Mouse (Mus musculus): ENCODE results near the gene Iqcf6. TPM values are rescaled to one million over a fixed set of nuclear protein-coding genes. Genes with fewer than 3 reads are reported as not detected.
"Not testable (repeated sequence)": the region's sequence is repeated elsewhere in the genome, so short reads cannot be mapped to it uniquely, and the experiment has no call there.

The Iqcf6 gene
- total and polyA plus RNA-seq, 3 experiments = not detected

DNA sequence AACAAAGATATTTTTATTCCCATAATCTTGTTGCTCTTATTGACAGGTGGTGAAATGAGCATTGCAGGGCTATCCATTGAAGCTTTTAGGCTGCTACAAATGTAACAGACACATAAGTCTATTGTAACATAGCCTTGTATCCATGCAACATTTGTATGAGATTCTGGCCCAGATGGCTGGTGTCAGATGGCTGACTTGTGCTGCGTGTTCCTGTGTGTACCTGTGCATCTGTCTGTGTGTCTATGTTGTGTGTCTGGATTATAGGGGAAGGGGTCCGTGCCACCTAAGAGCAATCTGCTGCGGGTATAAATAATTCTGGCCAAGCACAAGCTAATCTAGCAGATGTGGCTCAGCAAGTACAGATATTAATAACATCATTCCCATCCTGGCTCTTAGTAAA lies 8.9 kb upstream of the Iqcf6 start:
- DNase-seq (ENCODE audit: low read depth, low spot score) = no peak
- TF ChIP-seq NELFE (IDR thresholded peaks at IDR 0.05; ENCODE audit: low read depth, low read length) (no peak), TBP (IDR thresholded peaks at IDR 0.05; ENCODE audit: low read depth, low read length) (no peak), POLR2A (IDR thresholded peaks at IDR 0.05; ENCODE audit: control insufficient read depth in 1 of 2, insufficient read depth in 1 of 2, low read depth in 1 of 2, low read length in 2 of 2, poor library complexity in 1 of 2) (no peak), GATA1 (IDR thresholded peaks at IDR 0.05; ENCODE audit: low read depth, low read length) (no peak), ZMIZ1 (IDR thresholded peaks at IDR 0.05; ENCODE audit: low read depth, low read length) (no peak), MYB (IDR thresholded peaks at IDR 0.05; ENCODE audit: low read depth, low read length) (no peak), ZC3H11A (IDR thresholded peaks at IDR 0.05; ENCODE audit: low read depth, low read length) (no peak), POLR2AphosphoS2 (IDR thresholded peaks at IDR 0.05; ENCODE audit: low read length) (no peak), POLR2AphosphoS5 (IDR thresholded peaks at IDR 0.05; ENCODE audit: borderline replicate concordance, low read depth, low read length) (no peak), ETS1 (IDR thresholded peaks at IDR 0.05; ENCODE audit: low read depth, low read length) (no peak), MYC (IDR thresholded peaks at IDR 0.05; ENCODE audit: low read depth, low read length) (no peak), GABPA (IDR thresholded peaks at IDR 0.05; ENCODE audit: low read depth, low read length) (no peak), CHD2 (IDR thresholded peaks at IDR 0.05; ENCODE audit: low read length) (no peak)

DNA sequence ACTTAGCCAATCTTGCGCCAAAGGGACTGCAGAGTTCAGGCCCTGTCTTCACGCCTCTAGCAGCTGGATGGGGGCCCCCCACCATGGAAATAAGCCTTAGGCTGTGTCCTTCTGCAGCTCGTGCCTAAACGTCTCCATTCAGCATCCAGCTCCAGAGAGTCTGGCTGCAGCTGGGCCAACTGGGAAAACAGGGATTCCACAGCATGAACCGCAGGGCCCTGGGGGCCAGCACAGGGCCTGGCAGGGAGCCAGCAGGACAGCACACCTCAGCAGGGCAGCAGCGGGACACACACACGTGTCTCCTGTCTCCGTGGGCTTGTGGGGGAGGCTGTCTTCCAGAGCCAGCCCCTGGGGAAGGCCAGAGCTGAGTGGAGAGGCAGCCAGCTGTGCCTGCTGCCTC lies 1.4 kb downstream of the Iqcf6 start:
- not testable (repeated sequence) for H3K4me3 ChIP-seq (ENCODE audit: control insufficient read depth in 1 of 2, insufficient read depth in 1 of 2, low read depth in 2 of 2, low read length in 2 of 2); H3K9me3 ChIP-seq (replicated peaks; ENCODE audit: insufficient read depth, low read length); H3K27me3 ChIP-seq (ENCODE audit: control insufficient read depth in 1 of 2, insufficient read depth in 2 of 2, low read length in 2 of 2); H3K36me3 ChIP-seq (ENCODE audit: control insufficient read depth in 1 of 2, insufficient read depth in 2 of 2, low read length in 2 of 2); DNase-seq (ENCODE audit: low read depth, low spot score); H3K79me2 ChIP-seq (ENCODE audit: control insufficient read depth, insufficient read depth, low read length, poor library complexity); H3K9ac ChIP-seq (ENCODE audit: control insufficient read depth, low read depth, low read length, poor library complexity, severe bottlenecking); H3K27ac ChIP-seq (ENCODE audit: control insufficient read depth, low read depth, low read length); H3K4me1 ChIP-seq (ENCODE audit: control insufficient read depth in 1 of 2, insufficient read depth in 2 of 2, low read length in 2 of 2)

More for the DNA sequence above, 8.9 kb upstream of the Iqcf6 start:
- Histone ChIP-seq H3K27me3 (ENCODE audit: control insufficient read depth in 1 of 2, insufficient read depth in 2 of 2, low read length in 2 of 2) (peaks cover 6 to 16% of the 10 kb centered on the region in 2 experiments), H3K79me2 (ENCODE audit: control insufficient read depth, insufficient read depth, low read length, poor library complexity) (no peaks in the 10 kb centered on the region), H3K4me1 (ENCODE audit: control insufficient read depth in 1 of 2, insufficient read depth in 2 of 2, low read length in 2 of 2) (no peaks in the 10 kb centered on the region), H3K27ac (ENCODE audit: control insufficient read depth, low read depth, low read length) (no peak overlapping the region), H3K36me3 (ENCODE audit: control insufficient read depth in 1 of 2, insufficient read depth in 2 of 2, low read length in 2 of 2) (no peaks in the 10 kb centered on the region), H3K4me3 (ENCODE audit: control insufficient read depth in 1 of 2, insufficient read depth in 1 of 2, low read depth in 2 of 2, low read length in 2 of 2) (no peak overlapping the region), H3K9ac (ENCODE audit: control insufficient read depth, low read depth, low read length, poor library complexity, severe bottlenecking) (no peak overlapping the region), H3K9me3 (replicated peaks; ENCODE audit: insufficient read depth, low read length) (no peaks in the 10 kb centered on the region)

DNA sequence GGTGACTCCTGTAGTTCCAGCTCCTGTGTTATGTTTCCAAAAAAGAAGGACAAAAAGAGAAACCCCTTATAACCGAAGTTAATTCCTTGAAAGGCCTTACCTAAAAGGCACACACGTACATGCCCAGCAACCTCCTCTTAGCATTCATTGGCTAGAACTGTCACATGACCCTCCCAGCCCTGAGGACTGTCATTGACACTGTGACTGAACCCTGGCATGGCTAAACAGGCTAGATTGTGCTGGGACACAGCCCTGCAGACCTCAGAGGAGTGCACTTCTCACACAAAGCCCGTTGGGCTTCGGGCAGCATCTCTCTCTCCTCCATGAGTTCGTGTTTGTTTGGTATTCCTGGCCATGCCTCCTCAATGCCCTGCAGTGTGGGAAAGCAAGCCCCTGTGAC lies 5.8 kb downstream of the Iqcf6 start:
- no peaks in the 10 kb centered on the region for H3K79me2 ChIP-seq (ENCODE audit: control insufficient read depth, insufficient read depth, low read length, poor library complexity)
- no peaks in the 10 kb centered on the region for H3K9me3 ChIP-seq (replicated peaks; ENCODE audit: insufficient read depth, low read length)
- no peak overlapping the region for H3K4me3 ChIP-seq (ENCODE audit: control insufficient read depth in 1 of 2, insufficient read depth in 1 of 2, low read depth in 2 of 2, low read length in 2 of 2)
- no peak overlapping the region for H3K9ac ChIP-seq (ENCODE audit: control insufficient read depth, low read depth, low read length, poor library complexity, severe bottlenecking)
- peaks cover 3% of the 10 kb centered on the region in 2 experiments; a peak in 3 of 4 replicates for H3K27me3 ChIP-seq (ENCODE audit: control insufficient read depth in 1 of 2, insufficient read depth in 2 of 2, low read length in 2 of 2)
- TF ChIP-seq RCOR1 (IDR thresholded peaks at IDR 0.05; ENCODE audit: low read depth, low read length) = no peak
- no peak for TF ChIP-seq MYC (IDR thresholded peaks at IDR 0.05; ENCODE audit: low read depth, low read length)
- TF ChIP-seq USF2 (IDR thresholded peaks at IDR 0.05; ENCODE audit: borderline replicate concordance in 1 of 2, insufficient read depth in 1 of 2, low read depth in 1 of 2, low read length in 2 of 2) = 0 out of 4 replicates have a peak, but pooled peaks of 1 of the 2 experiments have one; percentile 30
- TF ChIP-seq USF1 (IDR thresholded peaks at IDR 0.05; ENCODE audit: low read depth, low read length) = peak; percentile 84
- peak; percentile 7 for DNase-seq (ENCODE audit: low read depth, low spot score)
- H3K4me1 ChIP-seq (ENCODE audit: control insufficient read depth in 1 of 2, insufficient read depth in 2 of 2, low read length in 2 of 2) = no peaks in the 10 kb centered on the region
- no peak overlapping the region for H3K27ac ChIP-seq (ENCODE audit: control insufficient read depth, low read depth, low read length)
- no peaks in the 10 kb centered on the region for H3K36me3 ChIP-seq (ENCODE audit: control insufficient read depth in 1 of 2, insufficient read depth in 2 of 2, low read length in 2 of 2)

Data from MEL (cell line).